Mouse (Mus musculus): ENCODE results near the gene Babam2. TPM values are rescaled to one million over a fixed set of nuclear protein-coding genes. Genes with fewer than 3 reads are reported as not detected.

The Babam2 gene
- total RNA-seq, 1 experiment, result 33.9 TPM

GRCm38 (mm10) chr5:32010056-32010455 lies 312.6 kb downstream of the Babam2 start:
- in situ Hi-C loops (cut with MboI; ENCODE audit: low sequenced_read_pairs in 2 of 2, unreplicated experiment in 2 of 2), result no loop called here
- H3K4me3 ChIP-seq (ENCODE audit: insufficient read depth in 1 of 2, low read depth in 1 of 2, low read length in 2 of 2, poor library complexity in 1 of 2, severe bottlenecking in 1 of 2), result no peak overlapping the region
- TF ChIP-seq ZC3H11A (IDR thresholded peaks at IDR 0.05; ENCODE audit: borderline replicate concordance, low read depth, low read length) (no peak), HCFC1 (IDR thresholded peaks at IDR 0.05; ENCODE audit: borderline replicate concordance, insufficient read depth, low read length) (no peak), MAFK (IDR thresholded peaks at IDR 0.05; ENCODE audit: insufficient read depth, low read depth, low read length) (no peak), ZNF384 (IDR thresholded peaks at IDR 0.05; ENCODE audit: low read depth, low read length) (no peak), CHD2 (IDR thresholded peaks at IDR 0.05; ENCODE audit: low read depth, low read length) (no peak)

GRCm38 (mm10) chr5:32013053-32013452 lies 315.6 kb downstream of the Babam2 start:
- no peak overlapping the region for H3K9ac ChIP-seq (ENCODE audit: insufficient read depth, low read depth, low read length, poor library complexity, severe bottlenecking)
- 0 out of 4 replicates have a peak, but pooled peaks cover 0 to 3% of the 10 kb centered on the region in 2 experiments for H3K4me1 ChIP-seq (ENCODE audit: control insufficient read depth in 2 of 2, insufficient read depth in 2 of 2, low read length in 2 of 2, poor library complexity in 1 of 2)
- no peaks in the 10 kb centered on the region for H3K36me3 ChIP-seq (ENCODE audit: control insufficient read depth, insufficient read depth, low read length, poor library complexity, severe bottlenecking)
- H3K27ac ChIP-seq (ENCODE audit: insufficient read depth, low read depth, low read length, poor library complexity, severe bottlenecking), result no peak overlapping the region
- DNase-seq (ENCODE audit: low read depth, low spot score), result no peak
- H3K4me3 ChIP-seq (ENCODE audit: insufficient read depth in 1 of 2, low read depth in 1 of 2, low read length in 2 of 2, poor library complexity in 1 of 2, severe bottlenecking in 1 of 2), result no peak overlapping the region
- in situ Hi-C loops (cut with MboI; ENCODE audit: low sequenced_read_pairs in 2 of 2, unreplicated experiment in 2 of 2), result no loop called here
- TF ChIP-seq MAFK (IDR thresholded peaks at IDR 0.05; ENCODE audit: insufficient read depth, low read depth, low read length) (no peak), ZC3H11A (IDR thresholded peaks at IDR 0.05; ENCODE audit: borderline replicate concordance, low read depth, low read length) (no peak), HCFC1 (IDR thresholded peaks at IDR 0.05; ENCODE audit: borderline replicate concordance, insufficient read depth, low read length) (no peak), ZNF384 (IDR thresholded peaks at IDR 0.05; ENCODE audit: low read depth, low read length) (no peak), CHD2 (IDR thresholded peaks at IDR 0.05; ENCODE audit: low read depth, low read length) (no peak)
- H3K9me3 ChIP-seq (ENCODE audit: control insufficient read depth, insufficient read depth, low read depth, low read length), result no peaks in the 10 kb centered on the region

More at GRCm38 (mm10) chr5:32010056-32010455, 312.6 kb downstream of the Babam2 start:
- no peak for DNase-seq (ENCODE audit: low read depth, low spot score)
- H3K27ac ChIP-seq (ENCODE audit: insufficient read depth, low read depth, low read length, poor library complexity, severe bottlenecking), result no peak overlapping the region
- no peaks in the 10 kb centered on the region for H3K9me3 ChIP-seq (ENCODE audit: control insufficient read depth, insufficient read depth, low read depth, low read length)
- H3K36me3 ChIP-seq (ENCODE audit: control insufficient read depth, insufficient read depth, low read length, poor library complexity, severe bottlenecking), result no peaks in the 10 kb centered on the region
- no peaks in the 10 kb centered on the region for H3K4me1 ChIP-seq (ENCODE audit: control insufficient read depth in 2 of 2, insufficient read depth in 2 of 2, low read length in 2 of 2, poor library complexity in 1 of 2)
- H3K9ac ChIP-seq (ENCODE audit: insufficient read depth, low read depth, low read length, poor library complexity, severe bottlenecking), result no peak overlapping the region

DNA sequence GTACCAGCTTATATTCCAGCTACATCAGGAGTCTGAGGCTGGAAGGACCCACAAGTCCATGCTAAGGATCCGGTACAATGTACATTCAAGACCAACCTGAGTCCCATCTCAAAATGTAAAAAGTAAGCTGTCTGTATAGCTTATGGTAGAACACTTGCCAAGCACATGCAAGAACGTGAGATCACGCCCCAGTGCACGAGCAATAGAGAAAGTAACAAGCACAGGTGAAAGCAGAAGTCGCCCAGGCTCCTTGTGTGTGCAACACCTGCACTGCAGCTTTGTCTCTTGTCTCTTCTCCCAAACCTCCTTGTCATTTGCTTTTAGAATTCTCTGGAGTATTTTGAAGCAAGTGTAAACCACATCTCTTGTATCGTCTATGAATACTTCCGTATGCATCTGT lies 317.3 kb downstream of the Babam2 start:
- Histone ChIP-seq H3K27ac (ENCODE audit: insufficient read depth, low read depth, low read length, poor library complexity, severe bottlenecking) (no peak overlapping the region), H3K36me3 (ENCODE audit: control insufficient read depth, insufficient read depth, low read length, poor library complexity, severe bottlenecking) (no peaks in the 10 kb centered on the region), H3K9ac (ENCODE audit: insufficient read depth, low read depth, low read length, poor library complexity, severe bottlenecking) (no peak overlapping the region), H3K4me1 (ENCODE audit: control insufficient read depth in 2 of 2, insufficient read depth in 2 of 2, low read length in 2 of 2, poor library complexity in 1 of 2) (0 out of 4 replicates have a peak, but pooled peaks cover 0 to 3% of the 10 kb centered on the region in 2 experiments), H3K9me3 (ENCODE audit: control insufficient read depth, insufficient read depth, low read depth, low read length) (no peaks in the 10 kb centered on the region), H3K4me3 (ENCODE audit: insufficient read depth in 1 of 2, low read depth in 1 of 2, low read length in 2 of 2, poor library complexity in 1 of 2, severe bottlenecking in 1 of 2) (no peak overlapping the region)
- in situ Hi-C loops (cut with MboI; ENCODE audit: low sequenced_read_pairs in 2 of 2, unreplicated experiment in 2 of 2), result no loop called here
- TF ChIP-seq ZNF384 (IDR thresholded peaks at IDR 0.05; ENCODE audit: low read depth, low read length) (no peak), MAFK (IDR thresholded peaks at IDR 0.05; ENCODE audit: insufficient read depth, low read depth, low read length) (no peak), HCFC1 (IDR thresholded peaks at IDR 0.05; ENCODE audit: borderline replicate concordance, insufficient read depth, low read length) (no peak), CHD2 (IDR thresholded peaks at IDR 0.05; ENCODE audit: low read depth, low read length) (no peak)
- no peak for DNase-seq (ENCODE audit: low read depth, low spot score)

DNA sequence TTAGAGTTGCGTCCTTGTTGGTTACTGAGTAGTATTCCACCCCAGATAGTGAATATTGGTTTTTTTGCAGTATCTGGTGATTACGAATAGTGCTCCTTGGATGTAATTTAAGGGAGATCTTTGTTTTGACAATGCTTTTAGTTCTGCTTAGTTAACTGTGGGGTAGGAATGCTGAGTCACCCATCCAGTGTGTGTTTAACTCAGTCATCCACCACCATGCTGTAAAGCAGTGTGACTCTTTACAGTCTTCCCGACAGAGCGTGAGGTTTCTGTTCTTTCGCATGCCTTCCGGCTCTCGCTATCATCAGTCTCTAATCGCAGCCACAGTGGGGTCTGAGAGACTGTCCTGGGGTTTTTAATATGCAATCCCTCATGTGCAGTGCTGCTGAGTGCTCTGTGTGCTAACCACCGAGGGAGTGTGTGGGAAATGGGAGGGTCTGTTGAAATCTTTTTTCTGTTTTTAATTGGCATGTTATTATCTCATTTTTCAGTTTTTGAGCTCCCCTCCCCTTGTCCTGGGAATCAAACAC lies 318.5 kb downstream of the Babam2 start:
- TF ChIP-seq CHD2 (IDR thresholded peaks at IDR 0.05; ENCODE audit: low read depth, low read length) (no peak), MAFK (IDR thresholded peaks at IDR 0.05; ENCODE audit: insufficient read depth, low read depth, low read length) (no peak), ZC3H11A (IDR thresholded peaks at IDR 0.05; ENCODE audit: borderline replicate concordance, low read depth, low read length) (no peak), HCFC1 (IDR thresholded peaks at IDR 0.05; ENCODE audit: borderline replicate concordance, insufficient read depth, low read length) (no peak), ZNF384 (IDR thresholded peaks at IDR 0.05; ENCODE audit: low read depth, low read length) (no peak)
- in situ Hi-C loops (cut with MboI; ENCODE audit: low sequenced_read_pairs in 2 of 2, unreplicated experiment in 2 of 2), result no loop called here
- DNase-seq (ENCODE audit: low read depth, low spot score), result no peak
- Histone ChIP-seq H3K9ac (ENCODE audit: insufficient read depth, low read depth, low read length, poor library complexity, severe bottlenecking) (no peak overlapping the region), H3K36me3 (ENCODE audit: control insufficient read depth, insufficient read depth, low read length, poor library complexity, severe bottlenecking) (no peaks in the 10 kb centered on the region), H3K27ac (ENCODE audit: insufficient read depth, low read depth, low read length, poor library complexity, severe bottlenecking) (no peak overlapping the region), H3K4me3 (ENCODE audit: insufficient read depth in 1 of 2, low read depth in 1 of 2, low read length in 2 of 2, poor library complexity in 1 of 2, severe bottlenecking in 1 of 2) (no peak overlapping the region), H3K9me3 (ENCODE audit: control insufficient read depth, insufficient read depth, low read depth, low read length) (no peaks in the 10 kb centered on the region), H3K4me1 (ENCODE audit: control insufficient read depth in 2 of 2, insufficient read depth in 2 of 2, low read length in 2 of 2, poor library complexity in 1 of 2) (0 out of 4 replicates have a peak, but pooled peaks cover 0 to 3% of the 10 kb centered on the region in 2 experiments)

Measured in ES-E14 (cell line).